Mouse (Mus musculus) G1E (cell line): ENCODE measurements around the gene Trp53tg5.

Experiments used
- CTCF ChIP-seq: IDR thresholded peaks from 2 replicates; pipeline ENCODE4 v1.5.1; 2012; ENCODE audit warnings: low read depth, low read length, inconsistent platforms, mixed read lengths
- GATA1 ChIP-seq: IDR thresholded peaks from 2 replicates; pipeline ENCODE4 v1.6.1; 2012; ENCODE audit warnings: borderline replicate concordance, low read length, inconsistent platforms, mixed read lengths
- GATA2 ChIP-seq: IDR thresholded peaks from 2 replicates; pipeline ENCODE4 v1.6.1; 2012; ENCODE audit warnings: low read depth, low read length, inconsistent platforms, borderline replicate concordance
- POLR2AphosphoS5 ChIP-seq: IDR thresholded peaks from 2 replicates; pipeline ENCODE4 v1.6.1; 2012; ENCODE audit warnings: low read depth, low read length, inconsistent platforms; ENCODE audit not compliant: insufficient replicate concordance
- TAL1 ChIP-seq: conservative IDR thresholded peaks from 2 replicates; pipeline ENCODE4 v1.6.1; 2012; ENCODE audit warnings: low read depth, low read length, inconsistent platforms, mixed read lengths

DNA sequence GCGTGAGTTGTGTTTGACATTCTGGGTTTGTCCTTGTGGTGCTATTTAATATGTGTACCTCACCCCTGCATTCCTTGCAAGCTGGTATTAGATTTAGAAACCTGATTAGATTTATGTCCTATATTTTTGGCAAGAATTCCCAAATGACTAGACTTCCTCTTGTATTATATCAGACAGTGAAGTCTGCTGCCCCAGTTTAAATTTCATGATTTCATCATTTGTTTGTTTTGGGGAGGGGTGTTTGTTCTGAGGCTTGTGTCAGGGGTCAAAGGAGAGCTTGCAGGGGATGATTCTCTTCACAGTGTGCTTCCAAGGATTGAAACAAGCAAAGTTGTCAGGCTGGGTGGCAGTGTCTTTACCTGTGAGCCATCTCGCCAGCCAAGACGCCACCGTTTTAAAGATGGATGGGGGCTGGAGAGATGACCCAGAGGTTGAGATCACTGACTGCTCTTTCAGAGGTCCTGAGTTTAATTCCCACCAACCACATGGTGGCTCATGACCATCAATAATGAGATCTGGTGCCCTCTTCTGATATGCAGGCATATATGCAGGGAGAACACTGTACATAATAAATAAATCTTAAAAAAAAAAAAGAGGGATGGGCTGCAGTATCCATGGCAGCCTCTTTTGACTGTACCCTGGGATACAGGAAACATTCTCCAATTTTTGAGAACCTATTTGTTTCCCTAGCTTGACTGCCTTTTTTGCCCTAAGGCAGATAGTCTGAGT is 32.3 kb upstream of the Trp53tg5 start:
- TF ChIP-seq GATA1 (no peak), CTCF (no peak), POLR2AphosphoS5 (no peak), TAL1 (no peak), GATA2 (no peak)
